Mouse (Mus musculus) megakaryocyte, embryonic 14.5 days (primary cell): Measurements from ENCODE around the gene Helb.

Source experiments
- FLI1 ChIP-seq: IDR thresholded peaks from 2 replicates; pipeline ENCODE4 v1.6.1; 2012; ENCODE audit warnings: low read length, inconsistent platforms, mixed read lengths
- GATA1 ChIP-seq: IDR thresholded peaks from 3 replicates; pipeline ENCODE4 v1.6.1; 2012; ENCODE audit warnings: mixed read lengths, low read length, inconsistent platforms, borderline replicate concordance

GRCm38 (mm10) chr10:120114493-120114892, 1.7 kb upstream of the Helb start:
- TF ChIP-seq GATA1: no peak
- TF ChIP-seq FLI1: no peak
